Mouse (Mus musculus): ENCODE data around the gene Zfhx3.

DNA sequence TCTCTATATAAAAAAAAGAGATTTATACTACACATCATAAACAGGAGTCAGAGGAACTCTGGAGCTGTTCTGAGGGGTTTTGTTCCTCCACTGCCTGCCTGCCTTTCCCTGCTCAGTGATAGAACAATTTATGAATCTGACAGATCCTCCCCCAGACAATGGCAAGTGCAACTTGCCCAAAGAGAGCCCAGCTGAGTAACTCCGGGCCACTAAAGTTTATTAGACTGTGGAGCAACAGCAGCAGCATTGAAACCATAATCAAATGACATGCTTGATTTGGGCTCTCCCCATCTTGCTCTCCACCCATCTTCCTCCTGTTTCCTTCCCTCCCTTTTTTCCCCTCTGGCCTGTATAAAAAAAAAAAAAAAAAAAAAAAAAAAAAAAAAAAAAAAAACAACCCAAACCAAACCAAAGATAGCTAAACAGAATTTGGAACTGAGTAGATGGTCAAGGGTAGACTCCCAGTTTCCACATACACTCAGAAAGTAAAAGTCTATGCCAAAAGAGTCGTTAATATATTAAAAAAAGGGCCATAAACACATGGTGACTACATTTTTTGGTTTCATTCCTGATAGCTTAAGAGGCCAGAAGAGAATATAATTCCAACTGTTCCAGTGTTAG, 129.8 kb downstream of the Zfhx3 start:
- TF ChIP-seq CTCF (IDR thresholded peaks at IDR 0.05; ENCODE audit: low read depth, low read length) (no peak), TAL1 (conservative IDR thresholded peaks at IDR 0.05; ENCODE audit: low read depth, low read length) (no peak), POLR2AphosphoS5 (IDR thresholded peaks at IDR 0.05; ENCODE audit: insufficient replicate concordance, low read depth, low read length) (no peak), GATA2 (IDR thresholded peaks at IDR 0.05; ENCODE audit: borderline replicate concordance, low read depth, low read length) (no peak), GATA1 (IDR thresholded peaks at IDR 0.05; ENCODE audit: borderline replicate concordance, low read length) (no peak)
